Mouse (Mus musculus): ENCODE measurements around the gene Yrdc.

Yrdc gene

GRCm38 (mm10) chr4:124850933-124851658, 617 bp downstream of the Yrdc start, which contains the start of gene 1110065P20Rik:
1110065P20Rik (minus strand) TSS chr4:124851196.
- peak; percentile 65 for DNase-seq

GRCm38 (mm10) chr4:124856294-124856693, 5.8 kb downstream of the Yrdc start:
- DNase-seq, result no peak

- no peak for DNase-seq
These were observed 7.9 kb downstream of the Yrdc start for GRCm38 (mm10) chr4:124858370-124858769.

- DNase-seq, result peak; percentile 84
These were observed 10.0 kb downstream of the Yrdc start for GRCm38 (mm10) chr4:124860446-124860845.

GRCm38 (mm10) chr4:124861283-124862188, 11.1 kb downstream of the Yrdc start, which contains the start of gene Maneal:
Maneal (minus strand) TSS chr4:124862171.
- peak; percentile 26 for DNase-seq

- DNase-seq, result no peak
These were observed 22.2 kb downstream of the Yrdc start for GRCm38 (mm10) chr4:124872719-124873118.

- no peak for DNase-seq
These were observed 30.1 kb downstream of the Yrdc start, which contains the start of gene Epha10 for GRCm38 (mm10) chr4:124880599-124880998. Epha10 (plus strand) TSS chr4:124880899.

GRCm38 (mm10) chr4:124881341-124881908, 30.9 kb downstream of the Yrdc start:
- DNase-seq, result peak; percentile 93

- DNase-seq, result peak; percentile 83
These were observed 31.8 kb downstream of the Yrdc start for GRCm38 (mm10) chr4:124882151-124882729.

- no peak for DNase-seq
These were observed 38.2 kb downstream of the Yrdc start for GRCm38 (mm10) chr4:124888702-124889101.

GRCm38 (mm10) chr4:124889935-124890334, 39.5 kb downstream of the Yrdc start:
- DNase-seq, result no peak

- no peak for DNase-seq
These were observed 40.4 kb downstream of the Yrdc start for GRCm38 (mm10) chr4:124890831-124891230.

GRCm38 (mm10) chr4:124893769-124894168, 43.3 kb downstream of the Yrdc start:
- DNase-seq, result no peak

- DNase-seq, result peak; percentile 62
These were observed 44.3 kb downstream of the Yrdc start for GRCm38 (mm10) chr4:124894508-124895428.

GRCm38 (mm10) chr4:124898428-124898827, 47.9 kb downstream of the Yrdc start:
- DNase-seq, result peak; percentile 50

GRCm38 (mm10) chr4:124899906-124900305, 49.4 kb downstream of the Yrdc start:
- no peak for DNase-seq

Data from embryo, embryonic 11 days (tissue).